Mouse (Mus musculus) mature B cell (primary cell): ENCODE data around the gene Ndufc2.
"Not testable (repeated sequence)": the region's sequence is repeated elsewhere in the genome, so short reads cannot be mapped to it uniquely, and the experiment has no call there.

ENCODE experiments used
- in situ Hi-C: fragments of 300-500 bp; cut with MboI; formaldehyde crosslinking; loops from 2 replicates; pipeline ENCODE4 v1.14.3; 2019

Gene Ndufc2

GRCm38 (mm10) chr7:97427296-97427695 lies 27.5 kb downstream of the Ndufc2 start:
- in situ Hi-C loops, result loop anchor here (5.0 to 10.0 kb wide), 2 partner anchors 55 to 248 kb away; partner anchors contain the start of gene Ints4

GRCm38 (mm10) chr7:97427778-97428420 lies 28.1 kb downstream of the Ndufc2 start:
- in situ Hi-C loops, result loop anchor here (5.0 to 10.0 kb wide), 2 partner anchors 54 to 247 kb away; partner anchors contain the start of gene Ints4

DNA sequence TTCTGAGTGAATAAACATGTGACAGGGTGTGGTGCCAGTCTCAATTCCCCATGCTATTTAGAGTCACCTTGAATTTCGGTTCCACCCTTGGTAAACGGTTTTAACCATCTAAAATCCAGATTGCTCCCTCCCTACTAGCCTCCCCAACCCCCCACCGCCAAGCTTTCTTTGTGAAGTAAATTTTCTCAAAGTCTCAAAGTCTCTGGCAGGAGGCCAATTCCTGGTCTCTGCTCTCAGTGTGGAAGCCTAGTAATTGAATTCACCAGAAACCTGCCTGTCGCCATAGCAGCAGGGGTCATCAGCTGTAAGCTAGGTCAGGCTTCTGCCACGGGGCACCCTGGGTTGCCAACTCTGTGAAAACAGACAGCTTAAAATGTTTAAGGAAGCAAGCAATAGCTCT lies 29.9 kb downstream of the Ndufc2 start:
- in situ Hi-C loops, result loop anchor here (5.0 to 10.0 kb wide), 2 partner anchors 53 to 245 kb away; partner anchors contain the start of gene Ints4

- in situ Hi-C loops, result not testable (repeated sequence)
Measured at GRCm38 (mm10) chr7:97433517-97433916, 33.7 kb downstream of the Ndufc2 start.

DNA sequence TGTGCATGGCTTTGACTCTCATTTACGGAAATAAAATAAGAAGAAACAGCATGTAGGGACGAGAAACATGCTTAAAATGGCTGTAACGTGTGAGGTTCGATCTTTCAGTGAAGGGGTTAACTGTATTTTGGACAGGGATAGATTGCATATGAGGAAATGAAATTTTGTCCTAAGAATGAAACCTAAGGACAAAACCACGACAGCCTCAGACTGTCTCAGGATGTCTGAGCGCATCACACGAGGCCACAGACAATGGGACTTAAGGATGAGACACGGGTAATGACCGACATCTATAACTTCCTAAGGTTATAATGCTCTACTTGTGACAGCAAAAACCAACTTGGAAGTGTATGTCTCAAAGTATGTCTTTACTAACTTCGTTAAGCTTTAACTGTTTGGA lies 34.7 kb downstream of the Ndufc2 start:
- in situ Hi-C loops, result no loop called here

DNA sequence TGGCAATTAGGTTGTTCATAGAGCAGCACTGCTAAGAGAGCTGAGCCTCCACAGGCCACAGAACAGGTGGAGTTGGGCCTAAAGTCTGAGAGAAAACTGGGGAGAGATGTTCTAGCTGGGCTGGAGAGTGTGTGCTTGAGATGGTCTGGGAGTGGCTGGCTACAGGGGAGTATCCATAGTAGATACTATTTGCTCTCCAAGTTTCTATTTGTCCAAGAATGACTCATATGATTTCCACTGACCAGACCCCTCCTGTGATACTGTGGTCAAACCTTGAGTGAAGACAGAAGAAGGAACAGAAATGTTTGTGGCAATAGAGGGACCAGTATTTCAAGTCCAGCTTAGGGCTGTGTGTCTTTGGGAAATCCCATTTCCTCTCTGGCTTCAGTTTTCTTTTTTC lies 39.2 kb downstream of the Ndufc2 start:
- in situ Hi-C loops, result no loop called here

DNA sequence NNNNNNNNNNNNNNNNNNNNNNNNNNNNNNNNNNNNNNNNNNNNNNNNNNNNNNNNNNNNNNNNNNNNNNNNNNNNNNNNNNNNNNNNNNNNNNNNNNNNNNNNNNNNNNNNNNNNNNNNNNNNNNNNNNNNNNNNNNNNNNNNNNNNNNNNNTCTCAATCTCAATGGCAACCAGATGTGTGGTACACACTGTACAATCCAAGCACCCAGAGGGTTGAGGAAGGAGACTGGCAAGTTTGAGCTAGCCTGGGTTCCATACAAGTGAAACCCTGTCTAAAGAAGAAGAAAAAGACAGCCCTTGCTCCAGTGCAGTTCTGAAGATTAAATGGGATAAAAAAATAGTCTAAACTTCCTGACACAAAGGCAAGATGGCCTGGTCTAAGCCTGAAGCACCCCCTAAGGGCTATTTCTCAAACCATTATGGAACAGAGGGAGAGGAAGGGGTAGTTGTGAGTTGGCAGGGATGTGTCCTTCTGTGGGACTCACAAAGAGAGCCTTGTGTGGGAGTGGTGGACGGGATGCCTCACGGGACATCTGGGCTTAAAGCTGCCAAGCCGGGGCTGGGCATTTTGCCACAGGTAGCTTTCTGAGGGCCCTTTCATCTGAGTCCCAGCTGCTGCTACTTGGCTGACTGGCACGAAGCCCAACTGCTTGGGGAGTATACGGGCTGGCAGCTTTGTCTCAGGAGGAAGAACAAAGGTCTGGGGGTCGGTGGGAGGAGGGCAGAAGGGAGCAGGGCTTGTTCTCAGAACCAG lies 46.5 kb downstream of the Ndufc2 start:
- in situ Hi-C loops, result no loop called here

DNA sequence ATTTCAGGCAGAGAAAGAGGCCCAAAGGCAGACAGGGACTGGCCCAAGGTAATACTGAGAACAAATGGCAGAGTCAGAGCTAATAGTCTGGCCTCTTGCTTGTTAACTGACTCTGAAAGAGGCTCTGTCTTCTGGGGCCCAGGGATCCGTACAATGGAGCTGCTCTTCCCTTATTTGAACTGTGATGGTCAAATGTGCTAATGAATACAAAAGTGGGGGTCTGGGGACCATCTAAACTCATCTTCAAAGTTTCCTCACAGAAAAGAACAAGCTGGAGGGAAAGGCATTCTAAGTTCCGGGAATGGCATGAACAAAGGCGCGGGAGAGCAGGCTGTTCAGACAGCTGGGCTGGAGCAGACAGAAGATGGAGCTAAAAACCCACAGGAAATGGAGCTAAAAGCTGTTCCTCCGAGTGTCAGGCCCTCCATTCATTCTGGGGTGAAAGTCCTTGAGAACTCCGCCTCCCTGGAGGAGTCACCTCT lies 47.3 kb downstream of the Ndufc2 start:
- in situ Hi-C loops, result no loop called here

DNA sequence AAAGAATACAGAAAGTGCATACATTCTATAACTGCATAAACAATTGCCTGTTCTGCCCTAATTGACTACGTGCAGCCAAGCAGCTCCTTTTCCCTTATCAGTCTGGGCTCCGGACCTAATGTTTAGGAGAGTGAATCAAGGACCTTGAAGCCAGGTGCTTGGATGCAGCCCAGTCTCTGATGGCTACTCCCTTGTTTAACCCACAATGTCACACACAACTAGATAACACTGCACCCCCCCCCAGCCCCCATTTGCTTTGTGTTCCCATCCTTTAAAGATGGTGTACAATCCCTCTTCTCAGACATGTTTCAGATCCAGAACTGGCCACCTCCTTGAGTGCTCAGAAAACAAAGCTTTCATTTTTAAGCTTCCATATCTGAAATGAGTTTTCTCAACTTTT lies 51.2 kb downstream of the Ndufc2 start, which contains the start of gene Kctd14:
Gene Kctd14, plus strand, starts transcription at position 301 of the 400 bp plus-strand sequence.
- in situ Hi-C loops, result not testable (repeated sequence)

DNA sequence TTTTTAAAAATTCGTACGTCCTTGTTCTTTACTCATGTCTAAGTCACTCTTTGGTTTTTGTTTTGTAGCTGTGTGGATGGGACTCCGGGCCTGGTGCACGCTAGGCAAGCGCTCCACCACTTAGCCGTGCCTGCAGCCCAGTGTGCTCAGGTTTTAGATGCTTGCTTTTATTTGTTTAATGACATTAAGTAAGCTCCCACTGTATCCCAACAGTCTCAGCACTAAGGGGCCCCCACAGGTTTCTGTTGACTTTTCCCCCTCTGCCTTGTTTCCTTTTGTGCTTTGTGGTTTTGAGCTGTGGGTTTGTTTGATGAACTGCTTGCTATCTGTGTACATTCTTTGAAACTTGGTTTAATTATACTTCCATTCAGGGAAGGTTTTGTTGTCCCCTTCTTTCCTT lies 52.4 kb downstream of the Ndufc2 start:
- in situ Hi-C loops, result no loop called here

GRCm38 (mm10) chr7:97453141-97453921 lies 53.5 kb downstream of the Ndufc2 start:
- in situ Hi-C loops, result no loop called here

- in situ Hi-C loops, result no loop called here
Measured at GRCm38 (mm10) chr7:97454795-97455194, 55.0 kb downstream of the Ndufc2 start.

GRCm38 (mm10) chr7:97455577-97455976 lies 55.8 kb downstream of the Ndufc2 start:
- in situ Hi-C loops, result no loop called here
